Mouse (Mus musculus): ENCODE measurements around the gene Ube2o. TPM values are rescaled to one million over a fixed set of nuclear protein-coding genes. Genes with fewer than 3 reads are reported as not detected.

The Ube2o gene
- total and polyA plus RNA-seq, 2 experiments from 2014 or later: 31.3 to 112 TPM

DNA sequence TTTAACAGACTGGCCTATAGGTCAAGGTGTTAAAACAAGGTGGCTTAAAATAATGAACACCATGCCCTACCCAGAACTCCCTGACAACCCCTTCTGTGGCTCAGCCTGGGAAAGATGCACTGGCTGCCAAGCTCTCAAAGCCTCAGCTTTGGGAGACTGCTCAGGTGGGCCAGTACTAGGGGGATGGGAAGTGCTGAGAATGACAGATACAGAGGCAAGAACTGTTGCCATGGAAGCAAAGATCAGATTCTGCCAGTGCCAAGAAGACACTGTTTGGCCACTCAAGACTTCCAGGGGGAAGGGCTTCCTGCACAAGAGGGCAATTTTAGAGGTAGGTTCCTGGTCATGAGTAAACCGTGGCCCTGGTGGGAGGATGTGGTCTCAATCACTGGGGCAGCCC lies 25.7 kb downstream of the Ube2o start:
- Histone ChIP-seq H3K27ac (no peak overlapping the region; the same call in 1 of the 2 replicates), H3K9me3 (ENCODE audit: low read length) (no peaks in the 10 kb centered on the region), H3K27me3 (ENCODE audit: insufficient read depth, low read length) (no peaks in the 10 kb centered on the region), H3K9ac (replicated peaks; ENCODE audit: low read length) (no peak overlapping the region), H3K36me3 (ENCODE audit: insufficient read depth, low read length) (no peaks in the 10 kb centered on the region), H3K4me3 (ENCODE audit: low read length) (no peak overlapping the region), H3K4me2 (ENCODE audit: low read depth, low read length) (no peak overlapping the region), H3K4me1 (ENCODE audit: insufficient read depth, low read length) (peaks cover 23% of the 10 kb centered on the region)
- no peak for TF ChIP-seq CTCF (IDR thresholded peaks at IDR 0.05; ENCODE audit: low read depth)
- peak; percentile 38 for DNase-seq (ENCODE audit: low spot score)
- ATAC-seq: peak; percentile 50; the same call in 1 of the 2 replicates
- 55% methylated on average over 1 of the region's 1 CpGs for WGBS

DNA sequence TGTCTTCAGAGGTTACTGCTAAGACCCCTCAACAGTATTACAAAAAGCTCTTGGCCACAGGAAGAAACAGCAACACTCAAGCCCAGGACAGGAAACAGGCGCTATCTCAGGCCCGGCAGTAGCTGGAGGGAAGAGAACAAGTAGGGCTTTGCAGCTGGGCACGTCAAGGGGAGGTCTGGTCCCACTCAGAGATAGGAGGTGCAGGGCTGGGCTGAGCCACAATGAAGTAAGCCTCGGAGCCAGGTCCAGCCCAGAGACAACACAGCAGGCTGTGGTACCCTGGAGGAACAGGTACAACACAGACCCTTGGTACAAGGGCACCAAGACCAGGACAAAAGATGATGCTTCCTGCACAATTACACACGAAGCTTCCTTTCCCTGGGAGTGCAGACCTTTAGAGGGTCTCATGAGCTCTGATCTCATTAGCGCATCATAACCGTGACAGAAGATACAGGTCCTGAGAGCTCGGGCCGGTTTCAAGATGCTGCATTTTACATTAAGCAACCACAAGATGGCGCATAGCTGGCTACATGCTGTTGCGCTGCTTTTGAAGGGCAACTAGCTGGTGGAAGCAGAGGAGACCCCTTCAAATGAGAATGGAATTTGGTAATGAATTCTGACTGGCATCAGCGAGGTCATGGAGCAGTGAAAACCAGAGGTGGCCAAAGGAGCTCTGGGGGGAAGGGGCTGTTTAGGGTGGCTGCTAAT lies 26.9 kb downstream of the Ube2o start:
- Histone ChIP-seq H3K4me1 (ENCODE audit: insufficient read depth, low read length) (peaks cover 24% of the 10 kb centered on the region), H3K27ac (0 out of 2 replicates have a peak overlapping the region, but pooled peaks have one; percentile 11), H3K36me3 (ENCODE audit: insufficient read depth, low read length) (no peaks in the 10 kb centered on the region), H3K4me2 (ENCODE audit: low read depth, low read length) (no peak overlapping the region), H3K9me3 (ENCODE audit: low read length) (no peaks in the 10 kb centered on the region), H3K27me3 (ENCODE audit: insufficient read depth, low read length) (no peaks in the 10 kb centered on the region), H3K4me3 (ENCODE audit: low read length) (no peak overlapping the region), H3K9ac (replicated peaks; ENCODE audit: low read length) (0 out of 2 replicates have a peak overlapping the region, but pooled peaks have one; percentile 7)
- 39% methylated on average over 12 of the region's 12 CpGs for WGBS
- ATAC-seq (peak; percentile 55), DNase-seq (ENCODE audit: low spot score) (peak; percentile 90)
- TF ChIP-seq CTCF (IDR thresholded peaks at IDR 0.05; ENCODE audit: low read depth): peak; percentile 90

DNA sequence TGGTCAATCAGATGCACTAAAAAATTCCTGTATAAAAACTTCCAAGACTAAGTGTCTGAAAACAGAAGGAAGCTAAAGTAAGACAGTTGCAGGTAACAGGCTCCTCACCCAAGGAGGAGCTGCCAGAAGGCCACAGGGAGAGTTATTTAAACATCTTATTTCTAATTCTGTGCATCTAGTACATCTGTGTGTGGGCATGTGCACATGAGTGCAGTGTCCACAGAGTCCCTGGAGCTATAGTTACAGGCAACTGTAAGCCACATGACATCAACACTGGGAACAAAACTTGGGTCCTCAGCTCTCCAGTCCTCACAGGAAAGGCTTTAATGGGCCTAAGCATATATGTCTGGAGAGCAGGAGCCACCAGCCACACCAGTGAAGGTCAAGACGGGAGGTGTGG lies 29.1 kb downstream of the Ube2o start:
- Histone ChIP-seq H3K4me2 (ENCODE audit: low read depth, low read length) (no peak overlapping the region), H3K4me1 (ENCODE audit: insufficient read depth, low read length) (peaks cover 24% of the 10 kb centered on the region), H3K27me3 (ENCODE audit: insufficient read depth, low read length) (no peaks in the 10 kb centered on the region), H3K9me3 (ENCODE audit: low read length) (no peaks in the 10 kb centered on the region), H3K4me3 (ENCODE audit: low read length) (no peak overlapping the region), H3K27ac (no peak overlapping the region), H3K9ac (replicated peaks; ENCODE audit: low read length) (no peak overlapping the region), H3K36me3 (ENCODE audit: insufficient read depth, low read length) (no peaks in the 10 kb centered on the region)
- no peak for ATAC-seq
- DNase-seq (ENCODE audit: low spot score): no peak
- 89% methylated on average over 1 of the region's 1 CpGs for WGBS
- no peak for TF ChIP-seq CTCF (IDR thresholded peaks at IDR 0.05; ENCODE audit: low read depth)

GRCm38 (mm10) chr11:116550748-116551147 lies 30.5 kb downstream of the Ube2o start:
- Histone ChIP-seq H3K4me3 (ENCODE audit: low read length) (no peak overlapping the region), H3K4me1 (ENCODE audit: insufficient read depth, low read length) (peaks cover 14% of the 10 kb centered on the region), H3K27me3 (ENCODE audit: insufficient read depth, low read length) (no peaks in the 10 kb centered on the region), H3K9ac (replicated peaks; ENCODE audit: low read length) (no peak overlapping the region), H3K36me3 (ENCODE audit: insufficient read depth, low read length) (peaks cover 6% of the 10 kb centered on the region), H3K9me3 (ENCODE audit: low read length) (no peaks in the 10 kb centered on the region), H3K4me2 (ENCODE audit: low read depth, low read length) (no peak overlapping the region), H3K27ac (peak overlapping the region; percentile 48; the same call in 1 of the 2 replicates)
- no peak for ATAC-seq
- TF ChIP-seq CTCF (IDR thresholded peaks at IDR 0.05; ENCODE audit: low read depth): no peak
- WGBS: 71% methylated on average over 7 of the region's 7 CpGs
- DNase-seq (ENCODE audit: low spot score): no peak

- Histone ChIP-seq H3K9ac (replicated peaks; ENCODE audit: low read length) (no peak overlapping the region), H3K27ac (no peak overlapping the region), H3K9me3 (ENCODE audit: low read length) (no peaks in the 10 kb centered on the region), H3K36me3 (ENCODE audit: insufficient read depth, low read length) (peaks cover 19% of the 10 kb centered on the region), H3K4me1 (ENCODE audit: insufficient read depth, low read length) (peaks cover 5% of the 10 kb centered on the region; the same call in 1 of the 2 replicates), H3K27me3 (ENCODE audit: insufficient read depth, low read length) (no peaks in the 10 kb centered on the region), H3K4me3 (ENCODE audit: low read length) (no peak overlapping the region), H3K4me2 (ENCODE audit: low read depth, low read length) (no peak overlapping the region)
- no peak for TF ChIP-seq CTCF (IDR thresholded peaks at IDR 0.05; ENCODE audit: low read depth)
- ATAC-seq (no peak), DNase-seq (ENCODE audit: low spot score) (no peak)
- 85% methylated on average over 11 of the region's 11 CpGs for WGBS
These were observed 31.8 kb downstream of the Ube2o start for GRCm38 (mm10) chr11:116549273-116550038.

- no peaks in the 10 kb centered on the region for H3K27me3 ChIP-seq (ENCODE audit: insufficient read depth, low read length)
- TF ChIP-seq CTCF (IDR thresholded peaks at IDR 0.05; ENCODE audit: low read depth): no peak
- H3K4me3 ChIP-seq (ENCODE audit: low read length): no peak overlapping the region
- H3K4me2 ChIP-seq (ENCODE audit: low read depth, low read length): no peak overlapping the region
- H3K27ac ChIP-seq: no peak overlapping the region
- DNase-seq (ENCODE audit: low spot score) (no peak), ATAC-seq (no peak)
- 94% methylated on average over 9 of the region's 9 CpGs for WGBS
- peaks cover 5% of the 10 kb centered on the region; the same call in 1 of the 2 replicates for H3K4me1 ChIP-seq (ENCODE audit: insufficient read depth, low read length)
- no peaks in the 10 kb centered on the region for H3K9me3 ChIP-seq (ENCODE audit: low read length)
- H3K36me3 ChIP-seq (ENCODE audit: insufficient read depth, low read length): peaks cover 25% of the 10 kb centered on the region
- no peak overlapping the region for H3K9ac ChIP-seq (replicated peaks; ENCODE audit: low read length)
These were observed 32.5 kb downstream of the Ube2o start for GRCm38 (mm10) chr11:116548780-116549179.
